Mouse (Mus musculus) neural tube, embryonic 12.5 days (tissue): Measurements from ENCODE around the gene Gbp2b. TPM values are rescaled to one million over a fixed set of nuclear protein-coding genes. Genes with fewer than 3 reads are reported as not detected.
"Not testable (repeated sequence)": the region's sequence is repeated elsewhere in the genome, so short reads cannot be mapped to it uniquely, and the experiment has no call there.

Experiments used
- ATAC-seq: fragments of 200-750 bp; cut with Nextera tagmentation; 2 replicates; pipeline ENCODE4 v1.8.0; 2017; ENCODE audit warnings: low read depth, mild to moderate bottlenecking, moderate TSS enrichment, moderate library complexity; ENCODE audit not compliant: low FRiP score
- H3K27ac ChIP-seq: fragments of 300-500 bp; sonication (generic); 2 replicates; pipeline ENCODE4 v1.5.1; 2016
- H3K27me3 ChIP-seq: fragments of 300-500 bp; sonication (generic); replicated peaks from 2 replicates; pipeline ENCODE4 v1.6.1; 2016; ENCODE audit warnings: mild to moderate bottlenecking
- H3K36me3 ChIP-seq: fragments of 300-500 bp; sonication (generic); 2 replicates; pipeline ENCODE4 v1.6.1; 2016; ENCODE audit warnings: mild to moderate bottlenecking
- H3K4me1 ChIP-seq: fragments of 300-500 bp; sonication (generic); 2 replicates; pipeline ENCODE4 v1.6.1; 2016
- H3K4me2 ChIP-seq: fragments of 300-500 bp; sonication (generic); replicated peaks from 2 replicates; pipeline ENCODE4 v1.6.1; 2016; ENCODE audit warnings: mild to moderate bottlenecking
- H3K4me3 ChIP-seq: fragments of 300-500 bp; sonication (generic); 2 replicates; pipeline ENCODE4 v1.5.1; 2016
- H3K9ac ChIP-seq: fragments of 300-500 bp; sonication (generic); 2 replicates; pipeline ENCODE4 v1.6.1; 2016; ENCODE audit warnings: mild to moderate bottlenecking
- H3K9me3 ChIP-seq: fragments of 300-500 bp; sonication (generic); 2 replicates; pipeline ENCODE4 v1.6.1; 2016; ENCODE audit warnings: mild to moderate bottlenecking
- WGBS: fragments of 180-500 bp; shearing (Covaris S2); methylation state at CpG from one replicate; pipeline ENCODE4 v1.1.7; 2016; 5-methylcytosine and 5-hydroxymethylcytosine counted together
- microRNA-seq: library from miRNA; unstranded; fragments of <30 nt; microRNA quantifications from one replicate; pipeline ENCODE4, GENCODE M21; 2017
- polyA plus RNA-seq: library from polyadenylated mRNA; unstranded; fragments of >200 nt; fragmentation: Nextera tagmentation; extraction: Ambion mirVana; gene quantifications from 2 replicates; pipeline ENCODE4 v1.2.1, GENCODE M21; 2016

Gene Gbp2b
- polyA plus RNA-seq, 1 experiment from 2014 or later: not detected

DNA sequence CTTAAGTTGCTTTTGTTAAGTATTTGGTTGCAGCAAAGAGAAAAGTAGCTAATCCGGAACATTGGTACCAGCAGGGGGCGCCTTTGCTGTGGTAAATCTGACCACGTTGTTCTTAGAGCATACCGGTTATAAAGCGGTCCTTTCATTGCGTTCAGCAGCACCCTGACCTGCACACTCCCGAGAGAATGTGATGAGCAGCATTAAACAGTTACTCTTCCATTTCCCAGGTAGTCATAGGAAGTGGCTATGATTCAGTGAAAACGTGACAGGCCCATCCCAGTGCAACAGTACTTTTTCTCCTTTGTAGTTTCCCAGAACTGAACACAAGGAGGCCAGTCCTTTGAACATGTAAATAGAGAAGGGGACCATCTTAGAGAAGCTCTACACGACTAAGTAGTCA lies 45.6 kb downstream of the Gbp2b start:
- no peak overlapping the region for H3K9ac ChIP-seq
- peak; percentile 48; the same call in 1 of the 2 replicates for ATAC-seq
- H3K27me3 ChIP-seq: no peaks in the 10 kb centered on the region
- no peaks in the 10 kb centered on the region for H3K9me3 ChIP-seq
- 5% methylated on average over 9 of the region's 9 CpGs for WGBS
- H3K36me3 ChIP-seq: no peaks in the 10 kb centered on the region
- no peak overlapping the region for H3K4me3 ChIP-seq
- H3K4me2 ChIP-seq: peak overlapping the region; percentile 42
- H3K27ac ChIP-seq: no peak overlapping the region
- no peaks in the 10 kb centered on the region for H3K4me1 ChIP-seq

DNA sequence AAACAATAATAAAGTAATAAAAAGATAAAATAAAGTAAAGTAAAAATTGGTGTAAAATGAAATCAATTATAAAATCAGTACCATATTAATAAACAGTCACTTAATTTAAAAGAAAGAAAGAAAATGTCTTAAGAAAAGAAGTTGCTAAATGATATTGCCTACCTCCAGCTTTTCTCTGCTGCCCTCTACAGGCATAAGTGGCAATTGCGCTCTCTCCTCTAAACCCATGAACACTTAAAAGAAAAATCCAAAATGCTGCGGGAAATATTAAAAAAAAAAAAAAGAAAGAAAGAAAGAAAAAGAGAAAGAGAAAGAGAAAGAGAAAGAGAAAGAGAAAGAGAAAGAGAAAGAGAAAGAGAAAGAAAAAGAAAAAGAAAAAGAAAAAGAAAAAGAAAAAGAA lies 51.3 kb downstream of the Gbp2b start:
- not testable (repeated sequence) for H3K9me3 ChIP-seq, ATAC-seq, H3K27me3 ChIP-seq, H3K4me2 ChIP-seq, H3K27ac ChIP-seq, H3K4me3 ChIP-seq, H3K4me1 ChIP-seq, H3K9ac ChIP-seq, H3K36me3 ChIP-seq
- 22% methylated on average over 2 of the region's 2 CpGs for WGBS

DNA sequence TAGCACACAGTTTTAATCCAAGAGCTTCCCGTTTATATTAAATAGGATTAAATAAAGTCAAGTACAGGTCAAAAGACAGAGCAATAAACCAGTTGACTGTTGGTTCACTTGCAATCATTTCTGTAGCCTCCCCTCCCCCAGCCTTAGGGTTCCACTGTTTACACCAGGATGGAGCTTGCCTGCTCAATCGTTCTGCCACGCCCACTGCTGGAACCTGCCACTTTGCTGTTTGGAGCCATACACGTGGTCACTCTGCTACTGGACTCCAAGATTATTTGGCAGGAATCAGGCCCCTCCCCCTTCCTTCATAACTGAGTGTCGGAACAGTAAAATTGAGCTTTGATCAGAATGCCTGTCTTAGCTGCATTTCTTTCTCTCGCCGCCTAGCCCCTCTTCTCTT lies 53.2 kb downstream of the Gbp2b start:
- WGBS: 71% methylated on average over 7 of the region's 7 CpGs

DNA sequence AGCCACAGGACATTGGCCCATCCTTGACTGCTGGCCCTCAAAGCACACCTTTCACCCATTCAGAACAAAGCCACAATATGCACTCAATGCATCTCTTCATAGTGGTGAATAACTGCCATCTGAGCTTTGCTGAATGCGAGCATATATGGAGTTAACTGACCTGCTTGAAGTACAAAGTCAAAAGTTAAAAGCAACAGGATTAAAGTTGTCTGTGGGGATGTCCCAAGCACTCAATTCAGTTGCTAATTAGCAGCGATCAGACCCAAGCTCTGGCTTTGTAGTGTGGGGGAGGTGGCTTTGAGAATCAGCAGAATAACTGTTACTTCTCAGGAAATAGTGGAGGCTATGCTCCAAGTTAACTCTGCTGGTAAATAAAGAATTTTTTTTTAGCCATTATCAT lies 55.6 kb downstream of the Gbp2b start:
- Histone ChIP-seq H3K4me3 (no peak overlapping the region), H3K27ac (no peak overlapping the region), H3K9ac (no peak overlapping the region), H3K4me2 (no peak overlapping the region), H3K9me3 (no peaks in the 10 kb centered on the region), H3K36me3 (no peaks in the 10 kb centered on the region), H3K4me1 (no peaks in the 10 kb centered on the region), H3K27me3 (no peaks in the 10 kb centered on the region)
- no peak for ATAC-seq
- 44% methylated on average over 2 of the region's 2 CpGs for WGBS

More for the DNA sequence above, 53.2 kb downstream of the Gbp2b start:
- not testable (repeated sequence) for H3K9ac ChIP-seq, ATAC-seq, H3K27ac ChIP-seq, H3K4me1 ChIP-seq, H3K4me3 ChIP-seq, H3K9me3 ChIP-seq, H3K4me2 ChIP-seq, H3K36me3 ChIP-seq, H3K27me3 ChIP-seq

DNA sequence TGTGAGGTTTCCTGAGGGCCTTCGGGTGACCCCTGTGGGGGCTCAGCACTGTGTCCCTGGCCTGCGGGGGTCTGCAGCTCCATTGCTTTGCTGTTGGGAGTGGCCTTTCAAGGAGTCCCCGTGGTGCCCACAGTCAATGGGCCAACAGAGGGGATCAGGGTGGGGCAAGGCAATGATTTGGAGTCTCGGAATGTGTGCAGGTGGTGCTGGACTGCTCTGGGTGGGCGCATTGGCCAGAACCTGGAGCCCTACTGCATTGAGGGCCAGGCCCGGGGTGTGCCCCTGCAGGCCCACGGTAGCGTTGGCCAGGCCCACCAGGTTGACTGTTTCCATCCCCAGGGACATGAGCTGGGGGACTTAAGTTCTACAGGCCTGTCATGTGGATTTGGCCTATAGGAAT lies 70.1 kb downstream of the Gbp2b start:
- H3K4me2 ChIP-seq: no peak overlapping the region
- no peak overlapping the region for H3K4me3 ChIP-seq
- no peak for ATAC-seq
- no peaks in the 10 kb centered on the region for H3K9me3 ChIP-seq
- H3K36me3 ChIP-seq: no peaks in the 10 kb centered on the region
- H3K4me1 ChIP-seq: no peaks in the 10 kb centered on the region
- 97% methylated on average over 8 of the region's 8 CpGs for WGBS
- H3K27ac ChIP-seq: no peak overlapping the region
- no peak overlapping the region for H3K9ac ChIP-seq
- H3K27me3 ChIP-seq: no peaks in the 10 kb centered on the region

Small RNA genes lying within 50 kb of the gene (microRNA-seq; reads per million reads assigned to microRNA genes)
- not detected for gene Mir6381

Other genes starting within 250 kb of the Gbp2b start
- 16.1 and 18.1 TPM in 2 replicates for gene Pdlim5, start 199.2 kb upstream of the Gbp2b start, polyA plus RNA-seq
- not detected in 2 replicates for gene Gbp5, start 100.9 kb upstream of the Gbp2b start, polyA plus RNA-seq
- gene Gbp7, start 64.5 kb upstream of the Gbp2b start, polyA plus RNA-seq: 1.0 and 1.3 TPM in 2 replicates
- 0.61 and 0.66 TPM in 2 replicates for gene Gbp3, start 34.8 kb upstream of the Gbp2b start, polyA plus RNA-seq
- 0.22 and 0.36 TPM in 2 replicates for gene Gbp2, start 25.8 kb downstream of the Gbp2b start, polyA plus RNA-seq
- gene Kyat3, start 106.2 kb downstream of the Gbp2b start, polyA plus RNA-seq: 9.0 and 9.6 TPM in 2 replicates
- 90.5 and 93.4 TPM in 2 replicates for gene Gtf2b, start 170.2 kb downstream of the Gbp2b start, polyA plus RNA-seq